Mouse (Mus musculus) forebrain, embryonic 16.5 days (tissue): ENCODE measurements around the gene Dnajc1. TPM values are rescaled to one million over a fixed set of nuclear protein-coding genes. Genes with fewer than 3 reads are reported as not detected.

Experiments used
- ATAC-seq: fragments of 200-750 bp; cut with Nextera tagmentation; 2 replicates; pipeline ENCODE4 v1.8.0; 2017; ENCODE audit warnings: mild to moderate bottlenecking, moderate library complexity
- H3K27ac ChIP-seq: fragments of 300-500 bp; sonication (generic); 2 replicates; pipeline ENCODE4 v1.5.1; 2014; ENCODE audit warnings: low read length, control low read depth
- H3K27me3 ChIP-seq: fragments of 300-500 bp; sonication (generic); replicated peaks from 2 replicates; pipeline ENCODE4 v1.6.1; 2014; ENCODE audit warnings: low read length; ENCODE audit not compliant: control insufficient read depth, insufficient read depth
- H3K36me3 ChIP-seq: fragments of 300-500 bp; sonication (generic); 2 replicates; pipeline ENCODE4 v1.6.1; 2014; ENCODE audit not compliant: control insufficient read depth, insufficient read depth
- H3K4me1 ChIP-seq: fragments of 300-500 bp; sonication (generic); replicated peaks from 2 replicates; pipeline ENCODE4 v1.6.1; 2014; ENCODE audit warnings: low read length; ENCODE audit not compliant: control insufficient read depth, insufficient read depth
- H3K4me2 ChIP-seq: fragments of 300-500 bp; sonication (generic); 2 replicates; pipeline ENCODE4 v1.6.1; 2014; ENCODE audit warnings: mild to moderate bottlenecking, low read length, control low read depth
- H3K4me3 ChIP-seq: fragments of 300-500 bp; sonication (generic); replicated peaks from 2 replicates; pipeline ENCODE4 v1.5.1; 2014; ENCODE audit warnings: mild to moderate bottlenecking, low read length, control low read depth
- H3K9ac ChIP-seq: fragments of 300-500 bp; sonication (generic); replicated peaks from 2 replicates; pipeline ENCODE4 v1.6.1; 2014; ENCODE audit warnings: low read depth, low read length, control low read depth
- H3K9me3 ChIP-seq: fragments of 300-500 bp; sonication (generic); 2 replicates; pipeline ENCODE4 v1.6.1; 2016; ENCODE audit warnings: low read length; ENCODE audit not compliant: control insufficient read depth
- WGBS: fragments of 180-500 bp; shearing (Covaris S2); extraction: QIAGEN DNeasy Blood & Tissue Kit; methylation state at CpG from one replicate; pipeline ENCODE4 v1.1.7; 2014; 5-methylcytosine and 5-hydroxymethylcytosine counted together
- polyA plus RNA-seq: library from polyadenylated mRNA; unstranded; fragments of >200 nt; fragmentation: Nextera tagmentation; extraction: Ambion mirVana; gene quantifications from 2 replicates; pipeline ENCODE4 v1.2.1, GENCODE M21; 2015

Dnajc1 gene
- polyA plus RNA-seq, 1 experiment from 2014 or later: 28.5 TPM

DNA sequence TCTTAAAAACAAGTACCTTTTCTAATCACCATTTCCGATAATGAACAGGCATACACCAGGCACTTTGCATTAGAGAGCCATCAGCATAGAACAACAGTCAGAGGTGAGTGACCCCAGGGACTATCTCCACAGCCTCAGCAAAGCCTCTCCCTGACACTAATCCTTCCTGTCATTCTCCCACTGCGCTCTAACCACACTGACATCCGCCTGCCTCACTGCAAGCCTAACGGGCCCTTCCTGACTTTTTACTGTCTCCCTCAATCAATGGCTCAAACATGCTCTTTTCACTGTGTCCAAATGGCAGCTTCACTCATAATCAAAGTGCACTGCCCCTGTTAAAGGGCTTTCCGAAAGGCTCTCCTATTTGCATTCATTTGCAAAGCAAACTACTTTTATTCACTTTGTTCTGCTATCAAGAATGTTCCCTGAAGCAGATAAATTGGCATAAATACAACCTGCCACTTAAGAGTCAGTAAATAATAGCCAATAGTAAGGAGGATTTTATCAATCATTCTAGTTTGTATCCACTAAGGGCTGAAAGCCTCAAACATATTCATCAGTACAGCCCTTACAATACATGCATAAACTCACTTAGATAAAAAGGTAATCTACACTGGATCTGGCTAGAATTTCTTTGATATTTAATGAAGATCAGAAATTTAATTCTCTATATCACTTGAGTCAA, 159.6 kb downstream of the Dnajc1 start:
- peaks cover 12% of the 10 kb centered on the region for H3K4me1 ChIP-seq
- no peaks in the 10 kb centered on the region for H3K27me3 ChIP-seq
- WGBS: 5% methylated on average over 5 of the region's 5 CpGs
- no peak overlapping the region for H3K27ac ChIP-seq
- no peaks in the 10 kb centered on the region for H3K36me3 ChIP-seq
- H3K4me3 ChIP-seq: no peak overlapping the region
- peak; percentile 57 for ATAC-seq
- no peak overlapping the region for H3K4me2 ChIP-seq
- H3K9ac ChIP-seq: no peak overlapping the region
- H3K9me3 ChIP-seq: no peaks in the 10 kb centered on the region

- no peak overlapping the region for H3K4me3 ChIP-seq
- no peak for ATAC-seq
- H3K4me2 ChIP-seq: no peak overlapping the region
- H3K27me3 ChIP-seq: no peaks in the 10 kb centered on the region
- H3K9ac ChIP-seq: no peak overlapping the region
- H3K9me3 ChIP-seq: no peaks in the 10 kb centered on the region
- H3K36me3 ChIP-seq: no peaks in the 10 kb centered on the region
- WGBS: 86% methylated on average over 4 of the region's 4 CpGs
- H3K4me1 ChIP-seq: peaks cover 12% of the 10 kb centered on the region
- H3K27ac ChIP-seq: no peak overlapping the region
These were observed 161.5 kb downstream of the Dnajc1 start for GRCm38 (mm10) chr2:18231143-18231542.

DNA sequence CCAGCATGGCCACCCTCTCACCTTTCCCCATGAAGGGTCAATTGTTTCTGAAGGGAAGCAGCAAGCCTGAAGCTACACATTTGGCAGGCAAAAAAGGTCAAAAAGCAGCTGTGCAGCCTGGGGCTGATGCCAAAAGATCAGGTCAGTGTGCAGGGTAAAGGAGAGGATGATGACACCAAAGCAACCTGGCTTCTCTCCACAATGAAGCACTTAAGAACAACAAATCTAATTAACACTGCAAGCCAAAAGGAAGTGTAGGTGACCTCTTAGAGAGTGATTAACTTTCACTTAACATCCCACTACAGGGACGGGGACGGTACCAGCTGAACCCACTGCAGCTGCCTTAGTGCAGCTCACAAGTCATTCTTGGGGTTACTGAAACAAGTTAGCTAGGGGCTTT, 163.4 kb downstream of the Dnajc1 start:
- H3K4me3 ChIP-seq: no peak overlapping the region

GRCm38 (mm10) chr2:18228486-18229062, 164.1 kb downstream of the Dnajc1 start:
- 74% methylated on average over 8 of the region's 8 CpGs for WGBS
- H3K27me3 ChIP-seq: no peaks in the 10 kb centered on the region
- no peak overlapping the region for H3K27ac ChIP-seq
- no peak for ATAC-seq
- H3K36me3 ChIP-seq: no peaks in the 10 kb centered on the region
- H3K9me3 ChIP-seq: no peaks in the 10 kb centered on the region
- H3K9ac ChIP-seq: no peak overlapping the region
- no peak overlapping the region for H3K4me3 ChIP-seq
- H3K4me1 ChIP-seq: peaks cover 6% of the 10 kb centered on the region
- H3K4me2 ChIP-seq: no peak overlapping the region

More for the DNA sequence above, 163.4 kb downstream of the Dnajc1 start:
- Histone ChIP-seq H3K9ac (no peak overlapping the region), H3K4me1 (peaks cover 12% of the 10 kb centered on the region), H3K4me2 (no peak overlapping the region), H3K27ac (no peak overlapping the region), H3K9me3 (no peaks in the 10 kb centered on the region), H3K36me3 (no peaks in the 10 kb centered on the region), H3K27me3 (no peaks in the 10 kb centered on the region)
- ATAC-seq: no peak
- 16% methylated on average over 2 of the region's 2 CpGs for WGBS

GRCm38 (mm10) chr2:18219569-18219968, 173.1 kb downstream of the Dnajc1 start:
- Histone ChIP-seq H3K27me3 (no peaks in the 10 kb centered on the region), H3K9ac (no peak overlapping the region), H3K36me3 (peaks cover 15% of the 10 kb centered on the region), H3K4me2 (no peak overlapping the region), H3K27ac (no peak overlapping the region), H3K4me1 (no peaks in the 10 kb centered on the region), H3K4me3 (no peak overlapping the region), H3K9me3 (no peaks in the 10 kb centered on the region)
- ATAC-seq: no peak
- WGBS: 90% methylated on average over 13 of the region's 13 CpGs

DNA sequence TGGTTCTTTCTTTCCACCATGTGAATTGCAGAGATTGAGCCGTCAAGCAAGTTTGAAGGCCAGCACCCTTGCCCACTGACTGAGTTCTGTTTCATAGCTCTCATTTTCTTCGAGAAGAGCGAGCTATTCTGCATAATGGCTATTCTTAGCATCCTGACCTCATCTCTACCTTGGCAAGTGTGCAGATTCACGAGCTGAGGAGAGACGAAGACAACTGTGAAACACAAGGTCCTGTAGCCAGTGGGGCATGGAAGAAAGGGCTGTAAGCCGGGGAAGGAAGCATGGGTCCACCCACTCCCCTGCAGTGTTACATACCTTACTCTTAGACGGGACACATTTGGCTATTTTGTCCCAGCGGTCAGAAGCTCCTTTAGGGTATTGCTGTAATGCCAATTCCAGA, 173.5 kb downstream of the Dnajc1 start:
- no peaks in the 10 kb centered on the region for H3K4me1 ChIP-seq
- peaks cover 17% of the 10 kb centered on the region for H3K36me3 ChIP-seq
- H3K4me2 ChIP-seq: no peak overlapping the region
- no peak overlapping the region for H3K4me3 ChIP-seq
- no peaks in the 10 kb centered on the region for H3K9me3 ChIP-seq
- ATAC-seq: no peak
- H3K27ac ChIP-seq: no peak overlapping the region
- no peak overlapping the region for H3K9ac ChIP-seq
- WGBS: 80% methylated on average over 8 of the region's 8 CpGs
- H3K27me3 ChIP-seq: no peaks in the 10 kb centered on the region

GRCm38 (mm10) chr2:18218500-18218899, 174.1 kb downstream of the Dnajc1 start:
- H3K27ac ChIP-seq: no peak overlapping the region
- H3K9me3 ChIP-seq: no peaks in the 10 kb centered on the region
- no peaks in the 10 kb centered on the region for H3K4me1 ChIP-seq
- ATAC-seq: no peak
- H3K4me3 ChIP-seq: no peak overlapping the region
- 67% methylated on average over 5 of the region's 5 CpGs for WGBS
- H3K36me3 ChIP-seq: peaks cover 21% of the 10 kb centered on the region
- no peak overlapping the region for H3K9ac ChIP-seq
- no peak overlapping the region for H3K4me2 ChIP-seq
- no peaks in the 10 kb centered on the region for H3K27me3 ChIP-seq

DNA sequence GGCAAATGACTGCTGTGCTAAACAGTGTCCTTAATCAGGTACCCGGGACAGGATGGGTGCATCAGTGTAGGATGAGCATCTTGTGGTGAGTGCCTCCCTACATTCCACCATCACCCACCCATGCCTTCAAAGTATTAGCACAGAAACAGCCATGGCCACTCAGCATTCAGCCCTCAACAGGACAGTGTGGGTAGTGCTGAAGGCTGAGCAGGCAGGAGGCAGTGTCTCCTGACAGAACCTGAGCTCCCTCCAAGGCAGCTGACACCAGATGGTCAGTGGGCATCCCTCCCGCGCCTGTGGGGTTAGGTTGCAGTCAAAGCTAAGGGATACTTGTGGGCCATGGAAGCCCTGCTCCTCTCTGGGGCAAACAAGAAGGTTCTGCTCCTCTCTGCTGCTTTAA, 174.8 kb downstream of the Dnajc1 start:
- Histone ChIP-seq H3K9ac (no peak overlapping the region), H3K4me3 (no peak overlapping the region), H3K27ac (no peak overlapping the region), H3K36me3 (peaks cover 21% of the 10 kb centered on the region), H3K4me1 (no peaks in the 10 kb centered on the region), H3K9me3 (no peaks in the 10 kb centered on the region), H3K27me3 (no peaks in the 10 kb centered on the region), H3K4me2 (no peak overlapping the region)
- WGBS: 81% methylated on average over 3 of the region's 3 CpGs
- no peak for ATAC-seq

DNA sequence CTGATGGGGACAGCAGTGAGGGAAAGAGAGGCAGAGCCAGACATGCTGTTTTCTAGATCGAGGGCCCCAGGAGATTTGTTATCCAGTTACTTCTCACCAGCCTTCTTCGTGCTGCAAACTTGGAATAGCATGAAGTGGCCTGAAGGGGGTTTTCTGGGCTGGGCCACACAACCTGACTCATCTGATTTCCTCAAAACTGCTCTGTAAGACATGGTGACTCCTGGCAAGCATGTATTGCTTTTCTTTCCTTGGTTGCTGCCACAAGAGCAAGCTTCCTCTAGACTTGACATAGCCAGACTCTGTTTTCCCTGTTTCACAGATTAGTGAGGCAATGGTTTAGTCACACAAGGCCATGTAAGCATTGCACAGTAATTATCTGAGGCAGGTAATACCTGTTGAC, 178.6 kb downstream of the Dnajc1 start:
- no peak for ATAC-seq
- peaks cover 24% of the 10 kb centered on the region for H3K36me3 ChIP-seq
- WGBS: 75% methylated on average over 2 of the region's 2 CpGs
- no peak overlapping the region for H3K4me3 ChIP-seq
- H3K27me3 ChIP-seq: no peaks in the 10 kb centered on the region
- no peak overlapping the region for H3K4me2 ChIP-seq
- H3K27ac ChIP-seq: no peak overlapping the region
- no peak overlapping the region for H3K9ac ChIP-seq
- H3K9me3 ChIP-seq: no peaks in the 10 kb centered on the region
- H3K4me1 ChIP-seq: no peaks in the 10 kb centered on the region
